Mouse (Mus musculus): ENCODE measurements around the gene Cuta.

The Cuta gene

GRCm38 (mm10) chr17:26953726-26954125, 14.4 kb upstream of the Cuta start:
- no peak for DNase-seq

DNA sequence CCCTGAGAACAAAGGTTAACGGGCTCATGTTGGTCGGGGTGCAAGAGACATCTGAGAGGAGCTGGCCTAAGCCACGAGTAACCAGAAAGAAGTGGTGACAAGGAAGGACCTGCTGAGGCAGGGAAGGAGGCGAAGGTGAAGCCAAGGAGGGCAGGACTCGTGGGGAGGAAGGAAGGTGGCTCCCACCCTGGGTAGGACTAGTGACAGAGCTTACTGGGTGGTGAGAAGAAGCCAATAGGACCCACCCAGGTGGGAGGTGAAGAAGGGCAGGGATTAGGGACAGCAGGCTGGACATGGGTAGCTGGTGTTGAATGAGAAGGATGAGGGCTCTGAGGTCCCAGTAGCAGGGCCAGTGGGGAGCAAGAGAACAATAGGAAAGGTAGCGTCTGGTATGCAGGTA, 13.8 kb upstream of the Cuta start:
- DNase-seq = no peak

GRCm38 (mm10) chr17:26951952-26952877, 12.8 kb upstream of the Cuta start:
- peak; percentile 13 for DNase-seq

- DNase-seq = peak; percentile 91
Measured at GRCm38 (mm10) chr17:26951406-26951805, 12.0 kb upstream of the Cuta start.

DNA sequence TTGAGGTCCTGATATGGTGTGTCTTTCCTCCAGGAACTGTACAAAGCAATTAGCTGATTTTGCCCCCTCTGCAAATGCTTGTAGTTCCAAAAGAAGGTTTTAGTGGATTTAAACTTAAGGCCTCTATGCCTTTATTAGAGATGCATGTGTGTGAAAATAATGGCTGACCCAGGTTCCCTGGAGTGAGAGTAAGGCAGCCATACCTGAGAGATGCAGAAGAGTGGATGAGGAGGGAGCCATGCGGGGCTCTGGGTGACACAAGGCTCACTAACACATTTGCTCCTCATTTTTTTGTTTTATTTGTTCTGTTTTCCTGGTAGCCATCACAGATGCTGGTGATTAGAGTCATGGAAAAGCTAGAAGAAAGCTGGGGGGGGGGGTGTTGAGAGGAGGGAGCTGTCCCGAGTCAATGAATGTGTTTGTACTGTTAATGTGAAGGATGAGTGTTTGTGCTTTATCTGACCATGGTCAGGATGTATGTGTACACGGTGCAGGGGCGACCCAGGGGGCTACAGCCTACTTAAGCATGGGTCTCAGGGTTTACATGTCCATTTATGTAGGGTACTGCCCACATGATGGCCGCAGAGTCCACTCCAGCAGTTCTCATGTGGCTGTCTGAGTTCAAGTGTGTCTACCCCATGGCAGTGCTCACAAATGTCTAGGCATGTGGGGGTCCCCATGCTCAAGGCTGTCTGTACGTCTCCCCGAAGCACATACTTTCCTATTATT, 11.4 kb upstream of the Cuta start:
- no peak for DNase-seq

DNA sequence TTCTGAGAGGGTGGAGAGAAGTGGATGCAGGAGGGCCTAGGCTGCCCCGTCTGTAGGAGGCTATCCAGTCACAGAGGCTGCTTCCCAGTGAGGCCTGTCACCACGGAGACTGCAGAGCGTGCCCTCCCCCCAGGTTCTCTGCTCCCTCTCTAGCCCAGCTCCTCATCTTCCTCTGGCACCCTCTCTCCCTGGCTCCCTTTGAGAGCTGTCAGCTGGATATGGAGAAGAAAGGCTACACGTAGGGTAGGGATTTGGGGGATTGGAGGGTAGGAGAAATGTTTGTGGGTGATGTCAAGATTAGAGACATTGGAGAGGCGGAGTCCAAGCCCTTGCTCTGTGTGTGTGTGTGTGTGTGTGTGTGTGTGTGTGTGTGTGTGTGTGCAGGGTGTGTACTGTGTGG, 10.5 kb upstream of the Cuta start:
- DNase-seq = peak; percentile 54

DNA sequence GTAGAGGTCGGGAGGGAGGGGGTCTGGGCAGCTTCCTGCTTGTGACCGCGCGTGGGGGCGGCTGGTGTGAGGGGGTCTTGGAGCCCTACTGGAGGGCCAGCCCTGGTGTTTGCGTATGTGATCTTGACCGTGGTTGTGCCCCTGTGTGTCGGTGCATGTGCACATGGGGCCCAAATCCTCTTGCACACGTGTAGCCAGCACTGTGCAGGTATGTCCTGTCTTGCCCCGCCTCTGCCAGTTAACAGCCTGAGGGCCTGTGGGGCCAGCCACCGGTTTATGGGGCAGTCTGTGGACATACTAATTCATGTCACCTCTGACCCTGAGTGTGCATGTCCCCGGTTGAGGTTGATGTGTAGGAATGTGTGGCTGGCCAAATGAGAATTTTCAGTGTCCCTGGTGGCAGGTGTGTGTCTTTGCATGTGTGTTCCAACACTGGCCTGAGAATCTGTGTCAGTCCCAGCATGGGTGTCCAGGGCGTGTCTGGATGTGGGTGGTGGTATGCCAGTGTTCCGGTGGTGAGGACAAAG, 9.7 kb upstream of the Cuta start:
- DNase-seq = peak; percentile 32

DNA sequence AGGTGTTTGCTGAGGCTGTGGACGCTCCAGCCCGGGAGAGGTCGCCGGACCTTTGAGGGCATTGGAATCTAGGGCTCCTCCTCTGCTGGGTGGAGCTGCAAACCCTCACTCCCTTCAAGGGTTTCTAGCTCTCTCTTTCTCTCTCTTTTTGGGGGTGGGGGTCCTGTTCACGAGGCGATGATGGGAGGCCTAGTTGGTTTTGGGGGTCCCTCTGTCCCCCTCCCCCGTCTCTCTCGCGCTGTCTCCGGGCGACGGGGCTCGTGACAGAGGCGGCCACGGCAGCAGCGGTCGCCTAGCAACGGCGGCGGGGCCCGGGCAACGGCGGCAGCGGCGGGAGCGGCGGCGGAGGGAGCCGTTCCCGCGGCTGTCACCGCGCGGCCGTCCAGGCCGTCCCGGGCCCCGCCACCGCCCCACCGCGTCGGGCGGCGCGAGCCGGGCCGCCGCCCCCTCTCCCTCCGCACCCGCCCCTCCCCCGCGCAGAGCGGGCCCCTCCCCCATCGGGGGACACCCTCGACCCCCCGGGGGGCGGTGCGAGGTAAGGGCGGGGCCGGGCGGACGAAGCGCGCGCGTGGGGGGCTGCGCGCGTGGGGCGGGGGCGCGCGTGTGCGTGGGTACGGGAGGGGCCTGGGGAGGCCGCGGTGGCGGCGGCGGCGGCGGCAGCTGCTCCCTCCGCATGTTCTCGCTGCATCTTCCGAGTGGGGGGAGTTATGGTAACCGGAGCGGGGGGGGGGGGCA, 9.1 kb upstream of the Cuta start:
- DNase-seq = peak; percentile 80

DNA sequence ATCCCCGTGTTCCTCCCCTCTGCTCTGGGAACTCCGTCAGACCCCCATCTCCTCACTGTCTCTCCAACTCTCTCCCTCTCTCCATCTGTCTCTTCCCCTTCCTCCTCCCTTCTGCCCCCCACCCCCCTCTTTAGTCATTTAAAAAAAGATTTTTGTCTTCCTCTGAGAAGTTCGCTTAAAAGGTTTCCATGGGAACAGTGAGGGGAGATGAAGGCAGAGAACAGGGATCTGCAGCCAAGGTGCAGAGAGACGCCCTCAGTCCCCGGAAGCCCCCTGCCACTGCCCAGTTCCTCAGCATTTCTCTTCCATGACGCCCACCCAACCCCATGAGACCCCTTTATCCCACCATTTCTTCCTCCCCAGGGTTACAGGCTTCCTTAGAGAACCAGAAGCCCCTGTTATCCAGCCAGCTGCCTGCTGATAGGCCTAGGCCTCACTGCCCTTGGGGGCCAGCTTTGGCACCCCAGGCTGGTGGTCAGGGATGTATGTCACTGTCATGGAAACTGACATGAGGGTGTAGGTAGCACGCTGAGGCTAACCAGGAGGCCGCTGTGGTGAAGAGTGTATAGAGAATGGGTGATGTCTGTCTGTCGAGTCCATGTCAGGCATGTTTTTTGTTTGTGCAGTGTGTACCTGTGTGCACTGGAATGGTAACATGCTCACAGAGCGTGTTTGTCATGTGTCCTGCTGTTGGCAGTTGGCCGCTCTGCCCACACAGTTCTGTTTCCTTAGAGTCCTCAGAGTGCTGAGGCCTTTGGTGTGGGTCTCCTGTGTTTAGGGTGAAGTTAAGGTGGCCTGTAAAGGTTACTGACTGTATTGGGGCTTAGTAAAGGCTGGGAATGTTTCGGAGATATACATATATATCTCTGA, 8.1 kb upstream of the Cuta start:
- no peak for DNase-seq

DNA sequence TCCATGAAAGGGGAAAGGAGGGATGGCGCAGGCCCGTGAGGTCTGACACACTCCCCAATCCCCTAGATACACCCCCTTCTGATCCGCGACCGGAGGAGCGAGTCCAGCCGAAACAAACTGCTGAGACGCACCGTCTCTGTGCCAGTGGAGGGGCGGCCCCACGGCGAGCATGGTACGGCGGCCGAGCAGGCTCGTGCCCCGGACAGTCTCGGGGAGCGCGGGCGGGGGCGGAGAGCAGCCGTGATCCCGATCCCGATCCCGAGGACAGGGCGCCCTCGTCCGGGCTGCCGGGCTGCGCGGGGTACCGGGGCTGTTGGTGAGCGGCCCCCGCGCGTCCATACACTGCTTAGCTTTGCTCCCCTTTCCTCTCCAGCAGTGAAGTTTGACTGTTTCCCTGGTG, 7.2 kb upstream of the Cuta start:
- DNase-seq = peak; percentile 77

GRCm38 (mm10) chr17:26945824-26946495, 6.6 kb upstream of the Cuta start:
- DNase-seq = peak; percentile 57

DNA sequence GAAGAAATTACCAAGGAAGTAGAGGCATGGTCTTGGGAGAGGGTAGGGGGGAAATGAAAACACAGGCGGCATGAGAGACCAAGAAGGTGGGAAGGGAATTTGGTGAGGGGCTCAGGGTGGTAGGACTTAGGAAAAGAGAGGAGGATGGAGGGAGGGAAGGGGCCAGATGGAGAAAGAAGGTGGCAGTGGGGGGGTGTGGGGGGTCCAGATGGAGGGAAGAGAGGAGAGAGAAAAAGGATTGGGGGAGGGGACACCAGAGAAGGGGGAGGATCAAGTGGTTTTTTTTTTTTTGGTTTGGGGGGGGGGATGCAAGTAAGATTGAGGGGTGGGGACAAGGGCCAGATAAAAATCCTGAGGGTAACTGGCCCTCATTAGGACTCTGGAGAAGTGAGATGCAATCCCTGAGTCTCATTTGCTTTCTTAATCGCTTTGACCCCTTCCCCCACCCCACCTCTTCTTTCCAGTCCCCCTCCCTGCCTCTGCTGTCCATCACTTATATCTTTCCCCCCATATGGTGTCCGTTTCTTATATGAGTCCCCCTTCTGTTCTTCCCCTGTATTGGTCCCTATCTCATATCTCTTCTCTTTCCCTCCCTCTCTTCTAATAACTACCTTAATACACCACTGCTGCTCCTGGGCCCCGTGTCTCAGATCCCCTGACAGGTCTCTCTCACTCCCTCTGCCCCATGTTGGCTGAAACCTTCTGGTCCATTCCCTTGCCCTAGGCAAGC, 2.6 kb upstream of the Cuta start:
- no peak for DNase-seq

- peak; percentile 65 for DNase-seq
Measured at GRCm38 (mm10) chr17:26941031-26941789, 1.8 kb upstream of the Cuta start, which contains the start of gene Syngap1. Gene Syngap1, plus strand, starts transcription at chr17:26941253.

DNA sequence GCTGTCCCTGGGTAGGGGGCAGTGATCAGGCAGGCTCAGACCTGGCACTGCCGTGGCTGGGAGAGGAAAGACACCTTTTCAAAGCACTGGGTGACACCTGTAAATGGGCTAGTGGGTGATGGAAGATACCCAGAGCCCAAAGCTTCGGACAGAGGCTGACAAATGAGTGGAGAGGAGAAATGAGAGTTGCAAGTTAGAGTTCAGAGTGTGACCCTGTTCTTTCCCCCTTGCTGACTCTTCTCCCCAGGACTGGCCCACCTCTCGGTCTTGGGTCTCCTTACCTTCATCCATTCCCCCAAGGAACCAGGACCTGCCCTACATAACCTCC, 568 bp upstream of the Cuta start:
- no peak for DNase-seq

DNA sequence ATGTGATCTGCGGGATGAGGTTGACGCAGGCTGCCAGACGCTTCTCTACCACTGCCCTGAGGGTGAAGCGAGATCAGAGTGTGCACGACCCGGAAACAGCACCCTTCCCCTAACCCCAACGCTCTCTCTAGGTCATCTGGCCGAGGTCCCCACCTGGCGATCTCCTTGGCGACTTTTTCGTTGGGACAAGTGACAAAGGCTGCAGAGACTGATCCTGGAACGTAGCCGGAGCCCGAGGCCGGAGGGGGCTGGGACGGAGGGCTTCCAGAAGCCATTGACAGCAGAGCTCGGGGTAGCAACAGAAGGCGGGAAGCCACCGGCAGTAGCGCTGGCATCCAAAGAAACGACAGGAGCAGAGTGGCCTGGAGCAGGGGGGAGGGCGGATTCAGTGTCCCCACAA, 638 bp downstream of the Cuta start:
- DNase-seq = no peak

DNA sequence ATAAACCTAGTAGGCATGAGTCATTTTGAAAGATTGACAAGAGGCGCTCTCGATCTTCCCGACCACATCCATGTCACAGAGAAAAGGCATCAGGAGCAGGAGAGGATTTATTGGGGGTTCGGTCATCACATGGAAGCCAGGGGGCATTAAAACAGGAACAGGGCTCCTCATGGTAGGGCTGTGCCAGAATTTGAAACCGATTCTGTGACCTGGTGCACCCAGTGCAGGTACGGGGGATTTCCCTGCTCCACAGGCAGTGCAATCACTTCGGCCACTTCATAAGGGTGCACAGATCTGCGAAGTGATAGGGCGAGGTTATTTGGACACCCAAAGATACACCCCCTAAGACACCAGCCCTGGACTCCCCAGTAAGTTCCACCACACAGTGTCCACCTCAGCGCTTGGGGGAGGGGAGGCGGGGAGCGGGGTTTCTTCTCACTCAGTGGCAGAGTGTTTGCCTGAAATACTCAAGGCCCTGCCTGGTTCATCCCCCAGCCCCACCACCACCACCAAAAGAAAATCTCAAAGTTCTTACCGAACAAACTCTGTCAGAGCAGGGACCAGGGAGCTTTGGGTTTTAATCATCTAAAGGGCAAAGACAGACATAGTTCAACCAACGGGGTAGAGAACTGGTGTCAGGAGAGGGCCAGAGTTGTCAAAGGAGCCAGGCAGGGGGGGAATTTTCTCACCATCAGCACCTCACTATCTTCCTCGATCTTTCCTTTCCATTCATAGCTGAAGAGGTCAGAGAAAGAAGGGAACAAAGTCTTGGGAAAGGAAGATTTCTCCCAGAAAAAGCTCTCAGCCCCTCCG, 1.3 kb downstream of the Cuta start:
- no peak for DNase-seq

- no peak for DNase-seq
Measured at GRCm38 (mm10) chr17:26936921-26937695, 2.3 kb downstream of the Cuta start.

DNA sequence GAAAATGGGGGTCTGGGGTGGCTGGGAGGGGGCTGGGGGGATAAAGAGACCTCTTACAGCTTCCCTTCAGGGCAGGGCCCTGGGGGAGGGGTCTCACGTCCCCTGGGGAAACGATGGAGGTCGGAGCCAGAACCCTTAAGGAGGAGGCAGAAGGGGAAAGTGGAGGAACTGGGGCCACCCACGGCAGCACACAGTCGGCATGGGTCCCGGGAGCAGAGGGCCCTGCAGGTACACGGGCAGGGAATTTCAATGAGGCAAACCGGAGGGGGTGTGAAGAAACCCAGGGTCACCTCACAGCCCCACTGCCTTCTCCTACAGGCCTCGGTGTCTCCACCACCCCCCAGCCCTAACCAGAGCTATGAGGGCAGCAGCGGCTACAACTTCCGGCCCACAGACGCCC, 2.9 kb downstream of the Cuta start:
- DNase-seq = no peak

Data from right cerebral cortex, postnatal 14 days (tissue).